Mouse (Mus musculus): ENCODE data around the gene Luzp1.
A peak's percentile ranks its signal among the peaks of the same experiment; 100 is the strongest.

Luzp1 gene

DNA sequence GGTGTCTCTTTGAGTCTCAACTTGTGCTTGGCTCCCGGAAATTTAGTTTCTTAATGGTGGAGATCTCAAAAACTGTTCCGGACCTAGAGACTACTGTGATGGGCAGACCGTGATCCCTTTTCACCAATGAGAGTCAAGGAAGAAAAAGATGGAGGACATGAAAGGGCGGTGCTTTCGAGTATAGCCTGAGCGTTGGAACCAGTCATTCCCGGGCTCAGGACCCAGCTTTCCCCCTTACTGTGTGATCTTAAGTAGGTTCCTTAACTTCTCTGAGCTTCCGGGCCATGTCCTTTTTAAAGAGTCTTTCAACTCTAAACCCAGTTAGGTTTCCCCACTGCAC, 6.8 kb upstream of the Luzp1 start:
- DNase-seq = no peak

DNA sequence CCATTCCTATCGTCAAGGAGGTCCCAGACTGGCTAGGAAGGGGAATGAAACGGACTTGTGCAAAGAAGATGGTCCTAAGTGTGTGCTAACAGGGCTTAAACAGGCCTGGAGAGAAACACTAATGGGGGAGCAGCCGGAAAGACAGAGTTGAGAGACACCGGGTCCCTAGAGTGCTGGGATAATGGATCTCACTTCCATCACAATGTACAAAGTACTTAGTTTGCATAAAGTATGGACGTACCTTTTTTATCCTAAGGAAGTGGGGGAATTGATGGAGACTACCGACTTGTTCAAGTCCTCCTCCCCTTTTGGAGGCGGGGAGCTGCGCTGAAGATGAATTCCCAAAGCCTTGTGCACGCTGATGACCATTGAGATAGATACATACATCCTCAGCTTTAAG, 6.1 kb upstream of the Luzp1 start:
- DNase-seq = no peak

DNA sequence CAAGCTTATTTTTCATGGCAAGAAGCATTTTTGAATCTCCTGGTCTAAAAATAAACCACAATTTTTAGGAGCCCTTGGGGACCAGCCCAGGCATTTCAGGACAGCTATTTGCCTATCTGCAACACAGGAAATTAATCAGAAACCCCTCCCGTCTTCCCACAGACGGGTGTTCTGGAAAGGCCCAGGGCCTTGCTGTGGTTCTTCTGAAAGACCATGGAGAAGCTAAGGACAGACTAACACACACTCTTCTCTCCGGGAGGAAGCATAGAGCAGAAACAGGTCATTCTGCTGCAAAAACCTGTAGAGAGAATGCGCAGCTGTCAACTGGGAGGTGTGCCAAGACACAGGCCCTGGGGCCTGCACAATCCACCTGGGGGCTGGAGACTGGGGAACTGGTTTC, 3.3 kb upstream of the Luzp1 start:
- no peak for DNase-seq

DNA sequence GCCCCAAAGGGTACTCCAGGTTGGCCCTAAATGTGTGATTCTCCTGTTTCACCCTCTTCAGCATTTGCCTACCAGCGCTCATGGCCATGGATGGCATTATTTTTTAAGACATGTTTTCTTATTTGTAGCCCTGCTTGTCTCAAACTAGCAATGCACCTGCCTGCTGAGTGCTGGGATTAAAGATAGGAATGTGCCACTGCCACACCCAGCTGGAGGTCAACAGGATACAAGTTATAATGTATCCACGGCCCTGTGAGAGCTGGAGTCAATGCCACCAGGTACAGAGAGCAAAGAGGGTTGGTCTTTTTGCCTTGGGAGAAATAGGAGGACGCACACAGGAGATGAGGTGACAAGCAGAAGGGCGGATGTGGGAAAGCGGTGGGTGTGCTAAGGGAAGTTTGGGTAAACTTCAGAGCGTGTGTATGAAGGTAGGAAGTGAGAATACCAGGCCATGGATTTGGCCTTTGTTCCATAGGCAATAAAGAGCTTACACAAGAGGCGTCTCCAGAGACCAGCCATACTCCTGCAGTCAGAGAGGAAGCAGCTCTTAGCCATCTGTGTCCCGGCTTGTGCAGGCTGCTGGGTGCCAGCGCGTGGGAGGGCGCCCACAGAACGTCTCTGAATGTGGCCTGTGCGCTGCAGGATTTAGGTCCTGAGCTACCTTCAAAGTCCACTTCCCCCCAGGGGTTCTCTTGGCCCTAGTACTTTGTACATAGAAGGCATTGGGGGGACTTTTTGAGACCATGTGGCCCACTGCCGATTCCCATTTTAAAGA, 821 bp upstream of the Luzp1 start:
- DNase-seq = peak; percentile 34

DNA sequence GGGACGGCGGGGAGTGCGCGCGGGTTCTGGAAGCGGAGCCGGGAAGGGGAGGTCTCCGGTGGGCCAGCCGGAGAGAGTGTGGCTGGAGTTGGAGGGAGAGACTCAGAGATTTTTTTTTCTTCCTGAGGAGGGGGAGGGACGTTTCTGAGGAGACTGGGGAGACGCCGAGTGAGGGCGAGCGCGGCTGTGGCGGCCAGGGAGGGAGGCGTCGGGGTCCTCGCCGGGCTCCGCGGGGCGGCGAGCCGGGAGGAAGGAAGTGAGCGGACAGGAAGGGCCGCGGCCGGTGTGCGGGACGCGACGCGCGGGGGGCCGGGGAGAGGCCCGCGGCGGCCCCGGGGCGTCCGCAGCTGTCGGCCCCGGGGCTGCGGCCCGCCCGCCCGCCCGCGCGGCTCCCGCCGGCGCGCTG, 383 bp downstream of the Luzp1 start:
- DNase-seq = no peak

DNA sequence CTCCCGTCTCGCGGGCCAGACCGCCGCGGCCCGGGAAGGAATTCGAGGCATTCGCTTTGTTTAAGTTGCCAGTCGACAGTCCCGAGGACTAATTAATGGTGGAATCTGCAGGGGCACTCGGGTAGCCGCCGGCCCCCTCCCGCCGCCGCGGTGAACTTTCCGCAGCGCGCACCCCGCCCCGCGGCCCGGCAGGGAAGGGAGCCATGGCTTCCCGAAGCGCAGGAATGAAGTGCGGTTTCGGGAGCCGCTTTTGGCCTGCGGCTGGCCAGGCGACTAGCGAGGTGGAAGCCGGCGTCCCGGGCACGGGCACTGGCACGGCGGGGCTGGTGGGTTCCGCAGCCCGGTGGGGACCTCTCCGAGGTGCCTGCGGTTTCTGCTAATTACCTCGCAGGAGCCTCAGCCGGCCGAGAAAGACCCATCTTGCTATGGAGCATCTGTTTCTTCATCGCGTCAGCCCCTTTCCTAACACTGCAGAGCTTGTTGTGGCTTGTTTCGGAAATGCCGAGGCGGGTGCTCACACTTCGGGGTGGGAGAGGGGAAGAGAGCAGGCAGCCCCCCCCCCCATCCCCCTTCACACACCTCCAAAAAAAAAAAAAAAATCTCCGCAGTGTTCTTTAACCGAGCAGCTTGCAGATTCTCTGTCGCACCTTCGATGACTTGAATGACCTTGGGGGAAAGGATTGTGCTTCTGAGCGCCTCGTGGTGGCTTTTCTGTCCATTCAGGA, 948 bp downstream of the Luzp1 start:
- DNase-seq = peak; percentile 50

DNA sequence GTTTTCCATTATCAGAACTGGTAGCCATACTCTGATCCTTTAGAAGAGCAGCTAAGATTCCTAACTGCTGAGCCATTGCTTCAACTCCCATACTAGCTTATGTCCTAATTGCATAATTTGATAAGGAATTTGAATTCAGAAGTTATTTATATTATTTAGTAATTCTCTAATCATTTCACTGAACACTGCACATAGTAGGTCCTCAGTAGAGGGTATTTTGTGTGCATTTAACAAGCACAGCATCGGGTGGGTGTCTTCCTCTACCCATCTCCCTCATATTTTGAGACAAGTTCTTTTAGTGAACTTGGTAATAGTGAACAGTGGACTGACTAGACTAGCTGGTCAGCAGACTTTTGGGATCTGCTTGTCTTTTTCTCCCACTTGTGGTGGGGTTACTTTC, 7.1 kb downstream of the Luzp1 start:
- DNase-seq = no peak

DNA sequence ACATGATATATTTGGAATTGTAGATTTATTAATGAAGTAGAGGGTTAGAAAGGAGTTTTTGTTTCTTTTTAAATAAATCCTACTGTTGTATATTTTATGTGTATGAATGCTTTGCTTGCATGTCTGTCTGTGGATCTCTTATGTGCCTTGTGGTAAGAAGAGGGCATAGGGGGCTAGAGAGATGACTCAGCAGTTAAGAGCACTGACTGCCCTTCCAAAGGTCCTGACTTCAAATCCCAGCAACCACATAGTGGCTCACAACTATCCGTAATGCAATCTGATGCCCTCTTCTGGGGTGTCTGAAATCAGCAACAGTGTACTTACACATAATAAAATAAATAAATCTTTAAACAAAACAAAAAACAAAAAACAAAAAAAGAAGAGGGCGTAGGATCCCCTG, 17.0 kb downstream of the Luzp1 start:
- no peak for DNase-seq

DNA sequence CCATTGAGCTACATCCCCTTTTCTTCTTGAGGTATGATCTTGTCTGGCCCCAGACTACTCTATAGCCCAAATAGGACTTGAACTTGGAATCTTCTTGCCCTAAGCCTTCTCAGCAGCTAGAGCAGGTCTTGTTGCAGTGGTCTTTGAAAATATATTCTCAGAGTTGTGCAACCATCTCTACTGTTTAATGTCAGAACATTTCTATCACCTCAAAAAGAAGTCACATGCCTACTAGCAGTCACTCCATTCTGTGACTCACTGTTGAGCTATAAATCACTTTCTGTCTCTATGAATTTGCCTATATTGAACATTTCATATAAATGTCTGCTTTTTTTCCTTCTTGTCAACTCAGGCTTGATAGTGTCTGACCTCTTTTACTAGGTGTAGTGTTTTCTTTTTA, 26.4 kb downstream of the Luzp1 start:
- DNase-seq = no peak

DNA sequence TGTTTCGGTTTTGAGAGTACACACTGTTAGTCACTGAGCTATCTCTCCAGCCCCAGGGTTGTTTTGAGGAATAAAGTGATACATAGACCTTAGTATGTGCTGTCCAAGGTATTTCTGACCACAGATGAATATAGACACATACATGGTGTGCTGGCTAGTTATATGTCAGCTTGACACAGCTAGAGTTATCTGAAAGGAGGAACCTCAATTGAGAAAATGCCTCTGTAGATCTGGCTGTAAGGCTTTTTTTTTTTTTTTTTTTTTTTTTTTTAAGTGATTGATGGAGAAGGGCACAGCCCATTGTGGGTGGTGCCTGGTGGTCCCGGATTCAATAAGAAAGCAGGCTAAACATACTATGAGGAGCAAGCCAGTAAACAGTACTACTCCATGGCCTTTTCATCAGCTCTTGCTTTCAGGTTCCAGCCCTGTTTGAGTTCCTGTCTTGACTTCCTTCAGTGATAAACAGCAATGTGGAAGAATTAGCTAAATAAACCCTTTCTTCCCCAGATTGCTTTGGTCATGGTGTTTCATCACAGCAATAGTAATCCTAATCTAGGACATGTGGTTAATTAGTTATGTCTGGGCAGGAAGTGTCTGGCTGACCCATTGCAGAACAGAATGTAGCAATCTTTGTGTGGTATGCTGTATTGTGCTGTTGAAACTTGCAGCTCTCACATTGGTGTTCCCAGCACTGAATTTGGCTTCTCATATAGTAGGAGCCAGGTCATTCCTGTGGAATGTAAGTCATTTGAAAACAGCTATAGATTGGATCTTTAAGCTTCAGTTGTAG, 36.1 kb downstream of the Luzp1 start:
- DNase-seq = no peak

DNA sequence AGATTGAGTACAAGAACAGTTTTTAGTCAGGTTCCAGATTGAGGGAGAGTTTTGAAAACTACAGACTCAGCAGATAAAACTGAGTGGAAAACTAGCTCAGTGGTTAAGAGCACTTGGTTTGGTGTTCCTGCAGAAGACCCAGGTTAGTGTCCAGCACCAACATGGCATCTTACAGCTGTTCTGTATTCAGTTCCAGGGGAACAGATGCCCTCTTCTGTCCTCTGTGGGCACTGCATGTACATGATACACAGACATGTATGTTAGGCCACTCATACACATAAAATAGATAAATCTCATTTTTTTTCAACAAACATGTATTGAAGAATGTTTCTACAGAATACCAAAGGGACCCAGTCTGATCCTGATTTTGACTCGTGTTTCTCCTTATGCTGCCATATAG, 40.3 kb downstream of the Luzp1 start:
- DNase-seq = peak; percentile 68

DNA sequence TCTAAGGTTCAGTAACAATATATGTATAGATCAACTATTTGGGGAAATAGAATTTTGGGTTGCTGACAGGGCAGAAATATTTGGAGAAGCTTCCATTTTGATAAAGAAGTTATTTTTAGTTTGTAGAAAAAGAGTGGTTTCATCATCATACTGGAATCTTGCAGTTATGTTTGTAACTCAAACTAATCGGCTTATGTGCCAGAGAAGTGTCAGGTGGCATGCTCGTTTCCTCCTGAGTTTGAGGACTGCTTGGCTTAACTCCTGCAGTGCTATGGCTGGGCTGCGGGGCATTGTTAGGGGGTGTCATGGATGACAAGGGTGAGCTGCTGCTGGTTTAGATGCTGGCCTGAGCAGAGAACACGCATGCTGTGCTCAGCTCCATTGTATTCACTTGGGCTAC, 42.1 kb downstream of the Luzp1 start:
- DNase-seq = no peak

DNA sequence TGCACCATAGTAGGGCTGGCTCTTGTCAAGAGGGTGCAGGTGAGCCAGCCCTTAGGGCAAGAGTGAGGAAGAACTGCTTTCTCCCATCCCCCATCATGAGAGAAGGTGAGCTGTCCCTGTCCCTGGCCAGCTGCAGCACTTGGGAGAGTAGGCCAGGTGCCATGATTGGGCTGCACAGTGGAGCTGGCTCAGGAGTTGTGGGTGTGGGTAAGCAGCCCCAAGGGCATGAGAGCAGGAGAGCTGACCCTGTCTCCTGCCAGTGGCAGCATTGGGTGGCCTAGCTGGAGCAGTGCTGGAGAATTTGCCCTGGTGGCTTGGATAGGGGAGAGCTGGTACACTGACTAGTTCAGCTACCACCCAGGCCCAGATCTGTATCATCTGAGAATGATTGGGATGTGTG, 43.3 kb downstream of the Luzp1 start:
- no peak for DNase-seq

DNA sequence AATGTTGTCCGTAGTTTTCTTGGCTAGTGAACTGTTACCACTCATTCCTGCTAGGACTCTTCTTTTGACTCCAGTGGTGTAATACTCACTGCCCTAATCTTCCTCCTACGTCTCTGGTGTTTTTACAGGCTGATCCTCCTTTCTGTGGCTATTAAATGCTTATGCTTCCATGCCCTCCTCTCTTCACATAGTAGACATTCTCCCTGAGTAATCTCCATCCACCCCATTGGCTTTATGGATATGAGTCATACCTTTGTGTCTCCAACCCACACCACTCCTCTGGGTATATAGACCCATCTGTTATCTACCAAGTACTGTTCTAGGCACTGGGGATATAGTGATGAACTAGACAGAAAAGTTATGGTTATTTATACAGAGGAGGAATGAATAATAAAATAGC, 48.6 kb downstream of the Luzp1 start:
- no peak for DNase-seq

DNA sequence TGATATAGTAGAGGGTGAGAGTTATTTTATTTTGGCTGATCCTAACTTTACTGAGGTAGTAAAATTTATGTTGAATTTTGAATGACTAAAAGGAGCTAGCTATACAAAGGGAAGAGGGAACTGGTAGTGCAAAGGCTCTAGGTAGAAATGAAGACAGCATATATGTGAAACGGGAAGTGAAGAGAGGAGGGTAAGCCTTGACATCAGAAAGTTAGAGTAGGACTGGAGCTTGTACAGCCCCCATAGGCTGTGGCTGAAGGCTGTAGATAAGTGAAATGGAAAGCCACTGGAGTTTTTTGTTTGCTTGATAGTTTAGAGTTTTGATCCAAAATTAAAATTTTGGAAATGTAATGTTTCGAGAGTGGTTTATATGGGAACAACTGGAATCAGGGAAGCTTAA, 49.0 kb downstream of the Luzp1 start:
- DNase-seq = no peak

DNA sequence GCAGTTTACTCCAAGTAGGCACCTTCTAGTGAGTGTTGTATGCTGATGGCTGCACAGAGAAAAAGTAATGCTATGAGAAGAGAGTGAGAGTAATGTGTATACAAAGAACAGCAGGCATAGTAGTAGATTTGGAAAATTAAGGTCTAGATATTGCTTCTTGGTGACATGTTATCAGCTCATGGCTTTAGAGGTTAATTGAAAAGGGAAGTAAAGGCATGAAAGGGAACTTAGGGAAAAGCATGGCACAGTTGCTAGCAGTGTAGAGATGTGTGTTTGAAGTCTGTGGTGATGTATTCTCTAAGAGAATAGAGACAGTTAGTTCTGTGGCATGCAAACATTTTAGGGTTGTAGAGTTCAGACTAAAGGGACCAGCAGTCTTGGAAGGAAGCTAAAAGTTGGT, 50.3 kb downstream of the Luzp1 start:
- DNase-seq = no peak

DNA sequence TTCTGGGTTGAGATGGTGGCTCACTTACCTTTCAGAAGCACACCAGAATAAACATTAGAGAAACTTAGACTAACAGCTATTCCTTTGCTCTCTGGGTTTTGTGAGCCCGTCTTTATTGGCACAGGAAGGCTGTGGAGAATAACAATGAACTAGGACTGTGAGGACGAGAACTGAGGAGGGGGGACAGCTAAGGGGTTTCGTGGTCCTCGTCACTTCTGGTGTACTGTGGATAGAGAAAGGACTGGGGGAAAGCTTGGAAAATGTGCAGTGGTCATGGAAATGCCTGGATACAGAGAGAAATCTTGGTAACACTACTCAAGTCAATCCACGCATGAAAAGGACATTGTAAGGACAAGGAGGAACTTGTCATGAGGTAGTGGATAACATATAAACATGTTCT, 52.3 kb downstream of the Luzp1 start:
- no peak for DNase-seq

DNA sequence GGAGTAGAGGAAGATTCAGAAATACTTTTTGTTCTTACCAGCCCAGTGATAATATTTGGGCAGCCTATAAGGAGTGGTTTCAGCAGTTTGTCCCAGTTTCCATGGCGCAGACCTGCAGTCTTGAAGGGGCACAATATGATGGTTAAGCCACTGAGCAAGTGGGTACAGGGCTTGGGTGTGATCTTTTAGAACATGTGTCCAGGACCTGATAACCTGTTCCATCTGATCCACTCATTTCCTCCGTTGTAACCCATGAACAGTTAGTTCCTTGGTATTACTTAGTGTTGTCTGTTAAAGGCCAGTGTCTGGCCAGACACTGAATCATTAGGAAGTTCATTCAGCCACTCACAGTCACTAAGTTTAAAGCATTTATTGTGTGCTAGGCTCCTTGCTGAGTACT, 54.7 kb downstream of the Luzp1 start:
- no peak for DNase-seq

DNA sequence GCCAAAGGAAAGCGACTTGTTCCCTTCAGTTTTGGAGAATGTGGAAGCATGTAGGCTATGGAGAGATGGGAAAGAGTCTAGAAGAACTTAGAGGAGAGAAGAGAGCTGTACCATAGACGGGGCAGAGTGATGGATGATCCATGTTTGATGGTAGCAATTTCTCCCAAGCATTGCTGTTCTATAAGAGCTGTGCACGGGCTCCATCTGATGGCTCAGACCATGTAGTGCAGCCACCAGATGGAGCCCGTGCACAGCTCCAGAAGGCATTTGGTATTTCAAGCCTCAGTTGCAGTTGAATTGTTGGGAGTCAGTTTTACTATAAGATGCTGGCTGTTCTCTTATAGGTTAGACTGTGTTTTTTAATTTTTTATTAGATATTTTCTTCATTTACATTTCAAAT, 56.9 kb downstream of the Luzp1 start:
- DNase-seq = peak; percentile 76

DNA sequence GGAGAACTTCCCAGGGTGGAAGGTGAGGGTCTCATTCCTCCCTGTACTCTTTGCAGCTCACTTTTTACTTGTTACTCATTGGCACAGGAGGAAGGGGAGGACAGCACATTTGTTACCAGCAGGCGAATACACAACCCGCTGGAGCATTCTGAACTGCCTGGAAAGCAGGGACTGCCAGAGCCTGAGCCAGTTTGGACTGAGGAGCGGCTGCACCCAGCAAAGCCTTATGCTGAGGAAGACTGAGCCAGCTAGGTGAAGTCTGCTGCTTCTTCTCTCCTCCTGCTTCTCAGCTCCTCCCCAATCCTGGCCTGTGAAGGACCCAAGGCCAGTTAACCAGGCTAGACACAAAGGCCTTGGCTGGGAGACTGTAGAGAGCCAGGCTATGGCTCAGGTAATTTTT, 75.6 kb downstream of the Luzp1 start:
- no peak for DNase-seq

DNA sequence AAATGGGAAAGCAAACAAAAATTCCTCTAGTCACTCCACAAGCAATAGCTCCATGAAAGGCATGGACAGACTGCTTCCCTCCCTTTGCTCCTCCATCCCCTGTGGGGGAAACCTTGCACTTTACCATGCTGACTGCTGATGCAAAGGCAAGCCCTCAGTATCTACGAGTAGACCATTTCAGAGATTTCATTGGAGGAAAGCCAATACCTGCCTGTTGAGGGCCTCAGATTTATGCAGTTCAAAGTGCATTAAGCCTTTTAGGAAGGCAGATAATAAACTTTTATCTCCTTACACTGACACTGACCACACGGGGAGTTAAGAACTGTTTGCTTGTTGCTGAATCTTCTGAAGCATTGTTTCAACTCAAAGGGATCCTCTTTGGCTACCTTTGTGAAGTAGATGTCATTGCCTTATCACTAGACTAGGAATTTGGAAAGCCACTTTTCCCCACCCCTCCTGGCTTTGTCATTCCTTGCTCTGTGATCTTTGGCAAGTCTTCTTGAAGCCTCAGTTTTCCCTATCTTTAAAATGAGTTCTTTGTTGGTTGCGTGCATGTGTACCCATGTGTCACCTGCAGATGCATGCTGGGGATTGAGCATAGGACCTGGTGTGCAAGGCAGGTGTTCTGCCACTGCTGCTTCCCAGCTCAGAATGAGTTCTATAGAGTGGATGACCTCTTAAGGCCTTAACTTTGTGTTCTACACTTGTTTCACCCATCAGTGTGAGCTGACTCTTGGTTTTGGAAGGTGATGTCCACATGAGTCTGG, 76.9 kb downstream of the Luzp1 start:
- no peak for DNase-seq

DNA sequence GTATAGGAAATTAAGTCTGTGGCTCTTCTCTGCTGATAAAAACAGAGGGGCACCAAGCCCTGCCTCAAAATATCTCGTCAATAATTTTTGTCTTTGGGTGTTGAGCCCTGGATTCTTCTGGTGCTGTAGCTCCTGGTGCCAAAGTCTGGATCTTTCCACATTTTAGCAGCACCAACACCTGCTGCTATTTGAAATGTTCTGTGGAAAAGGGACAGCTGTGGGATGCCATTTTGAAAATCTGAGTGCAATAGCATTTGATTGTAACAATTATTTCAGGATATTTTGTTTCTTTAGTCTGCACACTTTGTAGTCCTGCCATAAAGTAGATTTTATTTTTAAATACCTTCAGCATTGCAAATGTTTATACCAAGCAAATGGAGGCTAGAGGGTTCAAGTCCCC, 78.2 kb downstream of the Luzp1 start:
- no peak for DNase-seq

DNA sequence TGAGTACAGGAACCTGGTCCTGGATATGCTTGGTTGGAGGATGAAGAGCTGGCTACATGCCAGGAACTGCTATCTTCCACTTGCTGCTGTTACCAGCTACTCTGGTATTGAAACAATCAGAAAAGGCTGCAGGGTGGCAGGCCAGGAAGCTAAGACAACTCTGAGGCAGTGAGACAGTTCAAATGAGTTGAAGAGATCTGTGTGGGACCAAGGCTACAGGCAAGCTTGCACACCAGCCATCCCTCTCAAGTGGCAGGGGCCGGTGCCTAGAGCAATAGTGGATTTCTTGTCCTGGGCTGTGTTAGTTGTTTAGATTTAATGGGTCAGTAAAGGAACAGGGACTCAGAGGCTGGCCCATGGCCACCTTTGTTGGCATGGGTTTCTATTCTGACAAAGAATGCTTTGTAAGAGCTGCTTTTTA, 78.8 kb downstream of the Luzp1 start:
- no peak for DNase-seq

All from thymus, postnatal 4 days (tissue).